Mouse (Mus musculus): ENCODE results near the gene Scaf4. TPM values are rescaled to one million over a fixed set of nuclear protein-coding genes. Genes with fewer than 3 reads are reported as not detected.
A peak's percentile ranks its signal among the peaks of the same experiment; 100 is the strongest.

Scaf4 gene
- polyA plus RNA-seq, 1 experiment from 2014 or later: 23.4 TPM

DNA sequence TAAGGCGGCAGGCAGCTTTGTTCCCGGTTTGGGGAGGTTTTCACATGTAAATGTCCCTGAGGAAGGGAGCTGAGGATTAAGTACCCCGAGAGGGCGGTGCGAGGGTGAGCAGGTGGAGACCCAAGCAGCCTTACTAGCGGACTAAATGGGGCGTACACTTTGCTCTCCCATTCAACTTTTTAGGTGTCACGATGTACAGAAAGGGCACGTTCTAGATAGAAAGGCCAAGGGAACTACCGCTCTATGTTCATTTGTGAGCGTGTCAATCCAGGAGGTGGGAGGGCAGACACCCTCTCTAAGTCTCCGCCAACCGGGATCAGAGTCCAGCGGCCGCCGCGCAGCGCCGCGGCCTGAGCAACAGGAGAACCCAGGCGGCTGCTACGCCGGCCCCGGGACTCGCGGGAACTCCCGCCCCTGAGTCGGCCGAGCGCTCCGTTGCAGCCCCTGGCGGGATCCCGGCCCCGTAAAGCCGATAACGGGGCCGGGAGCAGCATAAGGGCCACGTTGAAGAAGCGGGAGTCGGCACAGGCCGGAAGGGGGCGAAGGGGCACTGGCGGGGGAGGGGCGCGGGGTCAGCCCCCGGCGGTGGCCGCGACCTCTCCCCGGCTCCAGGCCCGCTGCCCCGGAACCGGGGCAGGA lies 918 bp downstream of the Scaf4 start:
- ATAC-seq (ENCODE audit: insufficient number of reproducible peaks, low FRiP score, low TSS enrichment, low read depth): no peak
- under 1% methylated on average over 46 of the region's 53 CpGs for WGBS

GRCm38 (mm10) chr16:90282620-90283265 lies 1.6 kb downstream of the Scaf4 start:
- ATAC-seq (ENCODE audit: insufficient number of reproducible peaks, low FRiP score, low TSS enrichment, low read depth): no peak
- 30% methylated on average over 14 of the region's 14 CpGs for WGBS
- H3K4me3 ChIP-seq: peak overlapping the region; percentile 100
- H3K4me1 ChIP-seq: peaks cover 38% of the 10 kb centered on the region
- no peaks in the 10 kb centered on the region for H3K9me3 ChIP-seq
- H3K27ac ChIP-seq: 0 out of 2 replicates have a peak overlapping the region, but pooled peaks have one; percentile 95
- H3K27me3 ChIP-seq: no peaks in the 10 kb centered on the region
- H3K9ac ChIP-seq: peak overlapping the region; percentile 96
- peak overlapping the region; percentile 76 for H3K4me2 ChIP-seq
- no peaks in the 10 kb centered on the region for H3K36me3 ChIP-seq

More for the DNA sequence above, 918 bp downstream of the Scaf4 start:
- no peaks in the 10 kb centered on the region for H3K36me3 ChIP-seq
- H3K4me1 ChIP-seq: peaks cover 38% of the 10 kb centered on the region
- H3K9ac ChIP-seq: peak overlapping the region; percentile 96
- H3K27me3 ChIP-seq: no peaks in the 10 kb centered on the region
- peak overlapping the region; percentile 100 for H3K4me3 ChIP-seq
- no peaks in the 10 kb centered on the region for H3K9me3 ChIP-seq
- peak overlapping the region; percentile 95 for H3K27ac ChIP-seq
- peak overlapping the region; percentile 76 for H3K4me2 ChIP-seq

DNA sequence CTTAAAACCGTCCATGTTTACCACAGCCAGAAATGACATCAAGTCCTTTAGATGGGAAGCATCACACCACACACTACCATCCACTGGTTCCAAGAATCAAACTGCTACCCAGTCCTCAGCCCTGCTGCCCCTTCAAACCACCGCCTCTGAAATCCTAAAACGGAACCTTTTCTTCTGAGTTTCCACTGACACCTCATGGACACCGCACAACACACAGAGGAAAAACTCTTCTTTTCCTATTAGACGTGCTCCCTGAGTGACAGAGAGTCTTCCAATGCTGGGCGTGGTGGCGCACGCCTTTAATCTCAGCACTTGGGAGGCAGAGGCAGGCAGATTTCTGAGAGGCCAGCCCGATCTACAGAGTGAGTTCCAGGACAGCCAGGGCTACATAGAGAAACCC lies 2.9 kb downstream of the Scaf4 start:
- H3K9ac ChIP-seq: no peak overlapping the region
- H3K36me3 ChIP-seq: no peaks in the 10 kb centered on the region
- no peak overlapping the region for H3K4me3 ChIP-seq
- no peak for ATAC-seq (ENCODE audit: insufficient number of reproducible peaks, low FRiP score, low TSS enrichment, low read depth)
- H3K27ac ChIP-seq: no peak overlapping the region
- no peak overlapping the region for H3K4me2 ChIP-seq
- H3K4me1 ChIP-seq: peaks cover 38% of the 10 kb centered on the region
- no peaks in the 10 kb centered on the region for H3K27me3 ChIP-seq
- no peaks in the 10 kb centered on the region for H3K9me3 ChIP-seq
- WGBS: 90% methylated on average over 9 of the region's 9 CpGs

GRCm38 (mm10) chr16:90280989-90281388 lies 3.3 kb downstream of the Scaf4 start:
- H3K9ac ChIP-seq: no peak overlapping the region
- no peak overlapping the region for H3K27ac ChIP-seq
- H3K4me3 ChIP-seq: no peak overlapping the region
- no peaks in the 10 kb centered on the region for H3K27me3 ChIP-seq
- H3K4me1 ChIP-seq: peaks cover 38% of the 10 kb centered on the region
- H3K9me3 ChIP-seq: no peaks in the 10 kb centered on the region
- 73% methylated on average over 5 of the region's 5 CpGs for WGBS
- ATAC-seq (ENCODE audit: insufficient number of reproducible peaks, low FRiP score, low TSS enrichment, low read depth): no peak
- no peak overlapping the region for H3K4me2 ChIP-seq
- H3K36me3 ChIP-seq: no peaks in the 10 kb centered on the region

GRCm38 (mm10) chr16:90280515-90280914 lies 3.8 kb downstream of the Scaf4 start:
- WGBS: 62% methylated on average over 2 of the region's 2 CpGs
- Histone ChIP-seq H3K4me1 (peaks cover 40% of the 10 kb centered on the region), H3K9ac (no peak overlapping the region)

GRCm38 (mm10) chr16:90279058-90279457 lies 5.2 kb downstream of the Scaf4 start:
- Histone ChIP-seq H3K9ac (no peak overlapping the region), H3K4me1 (peaks cover 33% of the 10 kb centered on the region), H3K4me3 (no peak overlapping the region), H3K36me3 (no peaks in the 10 kb centered on the region), H3K27me3 (no peaks in the 10 kb centered on the region), H3K27ac (no peak overlapping the region), H3K9me3 (no peaks in the 10 kb centered on the region), H3K4me2 (no peak overlapping the region)
- no peak for ATAC-seq (ENCODE audit: insufficient number of reproducible peaks, low FRiP score, low TSS enrichment, low read depth)
- WGBS: 67% methylated on average over 6 of the region's 6 CpGs

More at GRCm38 (mm10) chr16:90280515-90280914, 3.8 kb downstream of the Scaf4 start:
- Histone ChIP-seq H3K27ac (no peak overlapping the region), H3K9me3 (no peaks in the 10 kb centered on the region), H3K36me3 (no peaks in the 10 kb centered on the region), H3K4me3 (no peak overlapping the region), H3K4me2 (no peak overlapping the region), H3K27me3 (no peaks in the 10 kb centered on the region)
- ATAC-seq (ENCODE audit: insufficient number of reproducible peaks, low FRiP score, low TSS enrichment, low read depth): no peak

- Histone ChIP-seq H3K9me3 (no peaks in the 10 kb centered on the region), H3K4me3 (no peak overlapping the region), H3K36me3 (no peaks in the 10 kb centered on the region), H3K27me3 (no peaks in the 10 kb centered on the region), H3K4me1 (peaks cover 11% of the 10 kb centered on the region; the same call in 1 of the 2 replicates), H3K9ac (no peak overlapping the region), H3K4me2 (no peak overlapping the region), H3K27ac (no peak overlapping the region)
- ATAC-seq (ENCODE audit: insufficient number of reproducible peaks, low FRiP score, low TSS enrichment, low read depth): no peak
- 87% methylated on average over 6 of the region's 6 CpGs for WGBS
Measured at GRCm38 (mm10) chr16:90275521-90275920, 8.8 kb downstream of the Scaf4 start.

GRCm38 (mm10) chr16:90266581-90266980 lies 17.7 kb downstream of the Scaf4 start:
- WGBS: 7% methylated on average over 1 of the region's 1 CpGs
- Histone ChIP-seq H3K27me3 (no peaks in the 10 kb centered on the region), H3K9ac (no peak overlapping the region), H3K4me1 (0 out of 2 replicates have a peak, but pooled peaks cover 2% of the 10 kb centered on the region), H3K9me3 (no peaks in the 10 kb centered on the region), H3K27ac (no peak overlapping the region), H3K4me3 (no peak overlapping the region), H3K4me2 (no peak overlapping the region), H3K36me3 (peaks cover 7% of the 10 kb centered on the region; the same call in 1 of the 2 replicates)
- ATAC-seq (ENCODE audit: insufficient number of reproducible peaks, low FRiP score, low TSS enrichment, low read depth): no peak

- 81% methylated on average over 1 of the region's 1 CpGs for WGBS
- no peaks in the 10 kb centered on the region for H3K9me3 ChIP-seq
- H3K4me3 ChIP-seq: no peak overlapping the region
- H3K27me3 ChIP-seq: no peaks in the 10 kb centered on the region
- H3K9ac ChIP-seq: no peak overlapping the region
- ATAC-seq (ENCODE audit: insufficient number of reproducible peaks, low FRiP score, low TSS enrichment, low read depth): no peak
- H3K4me2 ChIP-seq: no peak overlapping the region
- H3K4me1 ChIP-seq: 0 out of 2 replicates have a peak, but pooled peaks cover 2% of the 10 kb centered on the region
- H3K27ac ChIP-seq: no peak overlapping the region
- peaks cover 21% of the 10 kb centered on the region; the same call in 1 of the 2 replicates for H3K36me3 ChIP-seq
Measured at GRCm38 (mm10) chr16:90265106-90265505, 19.2 kb downstream of the Scaf4 start.

DNA sequence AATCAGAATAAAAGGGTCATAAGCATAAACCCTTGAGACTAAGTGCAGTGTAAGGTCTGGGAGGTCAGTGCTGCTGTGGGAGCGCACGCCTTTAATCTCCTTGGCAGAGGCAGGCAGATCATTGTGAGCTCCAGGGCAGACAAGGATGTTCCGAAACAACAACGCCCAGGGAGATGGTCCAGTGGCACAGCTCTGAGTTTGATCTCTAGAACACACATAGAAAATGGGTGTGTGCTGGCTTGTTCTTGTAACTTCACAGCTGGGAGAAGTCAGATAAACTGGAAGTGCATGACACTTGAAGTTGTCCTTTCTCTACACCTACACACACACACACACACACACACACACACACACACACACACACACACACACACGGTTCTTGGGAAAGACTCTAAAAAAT lies 20.3 kb downstream of the Scaf4 start:
- Histone ChIP-seq H3K4me3 (no peak overlapping the region), H3K36me3 (peaks cover 27% of the 10 kb centered on the region), H3K4me2 (no peak overlapping the region), H3K27me3 (no peaks in the 10 kb centered on the region), H3K27ac (no peak overlapping the region), H3K9ac (no peak overlapping the region), H3K4me1 (0 out of 2 replicates have a peak, but pooled peaks cover 2% of the 10 kb centered on the region), H3K9me3 (no peaks in the 10 kb centered on the region)
- WGBS: 78% methylated on average over 5 of the region's 5 CpGs
- no peak for ATAC-seq (ENCODE audit: insufficient number of reproducible peaks, low FRiP score, low TSS enrichment, low read depth)

GRCm38 (mm10) chr16:90261791-90262190 lies 22.5 kb downstream of the Scaf4 start:
- ATAC-seq (ENCODE audit: insufficient number of reproducible peaks, low FRiP score, low TSS enrichment, low read depth): no peak

GRCm38 (mm10) chr16:90260097-90260496 lies 24.2 kb downstream of the Scaf4 start:
- peaks cover 55% of the 10 kb centered on the region for H3K36me3 ChIP-seq
- no peak overlapping the region for H3K27ac ChIP-seq
- WGBS: 89% methylated on average over 4 of the region's 4 CpGs
- no peak for ATAC-seq (ENCODE audit: insufficient number of reproducible peaks, low FRiP score, low TSS enrichment, low read depth)
- no peaks in the 10 kb centered on the region for H3K27me3 ChIP-seq
- no peaks in the 10 kb centered on the region for H3K4me1 ChIP-seq
- H3K4me3 ChIP-seq: no peak overlapping the region
- H3K4me2 ChIP-seq: no peak overlapping the region
- no peak overlapping the region for H3K9ac ChIP-seq
- no peaks in the 10 kb centered on the region for H3K9me3 ChIP-seq

More at GRCm38 (mm10) chr16:90261791-90262190, 22.5 kb downstream of the Scaf4 start:
- Histone ChIP-seq H3K4me1 (no peaks in the 10 kb centered on the region), H3K9me3 (no peaks in the 10 kb centered on the region), H3K36me3 (peaks cover 46% of the 10 kb centered on the region), H3K27me3 (no peaks in the 10 kb centered on the region), H3K9ac (no peak overlapping the region), H3K27ac (no peak overlapping the region), H3K4me3 (no peak overlapping the region), H3K4me2 (no peak overlapping the region)
- 92% methylated on average over 2 of the region's 2 CpGs for WGBS
